Mouse (Mus musculus) heart, adult 2 months (tissue): ENCODE data around the gene Krtdap. TPM values are rescaled to one million over a fixed set of nuclear protein-coding genes. Genes with fewer than 3 reads are reported as not detected.
"Not testable (repeated sequence)": the region's sequence is repeated elsewhere in the genome, so short reads cannot be mapped to it uniquely, and the experiment has no call there.

Source experiments
- DNase-seq, 2 experiments: peaks; one replicate each; pipeline ENCODE4 v3.0.0; 2021
- H3K27ac ChIP-seq: fragments of 200-600 bp; 2 replicates; pipeline ENCODE4 v1.8.1; 2022
- H3K27me3 ChIP-seq: fragments of 200-500 bp; 2 replicates; pipeline ENCODE4 v1.6.1; 2012; ENCODE audit warnings: mild to moderate bottlenecking, low read length, inconsistent platforms, mixed read lengths; ENCODE audit not compliant: control insufficient read depth, insufficient read depth
- H3K36me3 ChIP-seq: fragments of 200-500 bp; 2 replicates; pipeline ENCODE4 v1.6.1; 2012; ENCODE audit warnings: low read length, inconsistent platforms; ENCODE audit not compliant: control insufficient read depth, insufficient read depth
- H3K4me1 ChIP-seq: fragments of 200-500 bp; 2 replicates; pipeline ENCODE4 v1.6.1; 2011; ENCODE audit warnings: low read length; ENCODE audit not compliant: control insufficient read depth, insufficient read depth
- H3K4me3 ChIP-seq: fragments of 200-600 bp; 2 replicates; pipeline ENCODE4 v1.8.1; 2022
- H3K79me2 ChIP-seq: fragments of 200-500 bp; replicated peaks from 2 replicates; pipeline ENCODE4 v1.6.1; 2012; ENCODE audit warnings: mild to moderate bottlenecking, inconsistent platforms, low read length, moderate library complexity, mixed read lengths; ENCODE audit not compliant: control insufficient read depth, insufficient read depth
- H3K9ac ChIP-seq: fragments of 200-500 bp; 2 replicates; pipeline ENCODE4 v1.6.1; 2012; ENCODE audit warnings: low read depth, mild to moderate bottlenecking, control low read depth, inconsistent platforms, low read length, mixed read lengths
- CTCF ChIP-seq: fragments of 200-600 bp; IDR thresholded peaks from 2 replicates; pipeline ENCODE4 v1.8.1; 2022; ENCODE audit warnings: antibody characterized with exemption, mild to moderate bottlenecking, moderate library complexity
- EP300 ChIP-seq: fragments of 200-500 bp; IDR thresholded peaks from 2 replicates; pipeline ENCODE4 v1.6.1; 2011; ENCODE audit warnings: low read depth, low read length, control low read depth; ENCODE audit not compliant: insufficient read depth
- POLR2A ChIP-seq: fragments of 200-500 bp; IDR thresholded peaks from 2 replicates; pipeline ENCODE4 v1.6.1; 2011; ENCODE audit warnings: mild to moderate bottlenecking, low read depth, low read length, control low read depth; ENCODE audit not compliant: insufficient read depth
- WGBS: fragments of 180-500 bp; shearing (Covaris S2); methylation state at CpG from one replicate; pipeline ENCODE4 v1.1.7; 2018; 5-methylcytosine and 5-hydroxymethylcytosine counted together
- intact Hi-C: fragments of 180-260 bp; cut with DNase I; formaldehyde crosslinking; loops from one replicate; pipeline ENCODE4 v1.15.1; 2025
- polyA plus RNA-seq: library from polyadenylated mRNA; depleted of rRNA; stranded (reverse); fragments of >200 nt; gene quantifications from 2 replicates; pipeline ENCODE4 v1.2.3, GENCODE M21; 2012
- total RNA-seq, 2 experiments: library from RNA; stranded (reverse); gene quantifications; 2 replicates each; pipeline ENCODE4 v1.2.3; 2021

Gene Krtdap
- total and polyA plus RNA-seq, 3 experiments, result not detected

GRCm38 (mm10) chr7:30824306-30824705 lies 36.6 kb downstream of the Krtdap start:
- no peak overlapping the region for H3K9ac ChIP-seq
- H3K79me2 ChIP-seq, result no peaks in the 10 kb centered on the region
- intact Hi-C loops, result no loop called here
- WGBS, result 85% methylated on average over 3 of the region's 3 CpGs
- no peaks in the 10 kb centered on the region; the same call in 1 of the 2 replicates for H3K27me3 ChIP-seq
- no peak overlapping the region for H3K4me3 ChIP-seq
- no peak for DNase-seq
- TF ChIP-seq EP300 (no peak), CTCF (no peak), POLR2A (no peak)
- no peak overlapping the region for H3K27ac ChIP-seq
- no peaks in the 10 kb centered on the region for H3K4me1 ChIP-seq
- no peaks in the 10 kb centered on the region for H3K36me3 ChIP-seq

- no peak overlapping the region for H3K27ac ChIP-seq
- H3K9ac ChIP-seq, result no peak overlapping the region
- intact Hi-C loops, result no loop called here
- WGBS, result 82% methylated on average over 10 of the region's 10 CpGs
- no peak for TF ChIP-seq CTCF
- no peak for TF ChIP-seq POLR2A
- no peak for TF ChIP-seq EP300
- no peaks in the 10 kb centered on the region for H3K36me3 ChIP-seq
- H3K27me3 ChIP-seq, result no peaks in the 10 kb centered on the region; the same call in 1 of the 2 replicates
- H3K4me3 ChIP-seq, result no peak overlapping the region
- no peaks in the 10 kb centered on the region for H3K4me1 ChIP-seq
- no peaks in the 10 kb centered on the region for H3K79me2 ChIP-seq
- DNase-seq, result no peak
Observed at GRCm38 (mm10) chr7:30826660-30827059, 39.0 kb downstream of the Krtdap start.

GRCm38 (mm10) chr7:30828871-30829270 lies 41.2 kb downstream of the Krtdap start:
- H3K4me1 ChIP-seq, H3K27me3 ChIP-seq, H3K4me3 ChIP-seq, intact Hi-C loops, H3K27ac ChIP-seq, DNase-seq, H3K79me2 ChIP-seq, H3K36me3 ChIP-seq, H3K9ac ChIP-seq: not testable (repeated sequence)

- Histone ChIP-seq H3K4me3 (no peak overlapping the region), H3K9ac (no peak overlapping the region), H3K4me1 (no peaks in the 10 kb centered on the region), H3K27me3 (no peaks in the 10 kb centered on the region), H3K36me3 (no peaks in the 10 kb centered on the region), H3K79me2 (no peaks in the 10 kb centered on the region), H3K27ac (no peak overlapping the region)
- intact Hi-C loops, result no loop called here
- 64% methylated on average over 3 of the region's 3 CpGs for WGBS
- no peak for DNase-seq
- no peak for TF ChIP-seq CTCF
- TF ChIP-seq EP300, result no peak
- no peak for TF ChIP-seq POLR2A
Observed at GRCm38 (mm10) chr7:30829428-30829827, 41.7 kb downstream of the Krtdap start.

- H3K4me1 ChIP-seq, result no peaks in the 10 kb centered on the region
- H3K27ac ChIP-seq, result no peak overlapping the region
- H3K27me3 ChIP-seq, result no peaks in the 10 kb centered on the region
- intact Hi-C loops, result no loop called here
- DNase-seq, result no peak
- H3K79me2 ChIP-seq, result no peaks in the 10 kb centered on the region
- no peak for TF ChIP-seq POLR2A
- TF ChIP-seq EP300, result no peak
- TF ChIP-seq CTCF, result no peak
- H3K36me3 ChIP-seq, result no peaks in the 10 kb centered on the region
- no peak overlapping the region for H3K4me3 ChIP-seq
- WGBS, result 48% methylated on average over 17 of the region's 17 CpGs
- no peak overlapping the region for H3K9ac ChIP-seq
Observed at GRCm38 (mm10) chr7:30832261-30832660, 44.6 kb downstream of the Krtdap start.

- H3K4me3 ChIP-seq, DNase-seq, H3K9ac ChIP-seq, intact Hi-C loops, H3K36me3 ChIP-seq, H3K27ac ChIP-seq, H3K4me1 ChIP-seq, H3K79me2 ChIP-seq, H3K27me3 ChIP-seq: not testable (repeated sequence)
- WGBS, result 19% methylated on average over 7 of the region's 11 CpGs
Observed at GRCm38 (mm10) chr7:30832684-30833083, 45.0 kb downstream of the Krtdap start.

- DNase-seq, result no peak
- 0 out of 2 replicates have a peak, but pooled peaks cover 1% of the 10 kb centered on the region for H3K27me3 ChIP-seq
- no peaks in the 10 kb centered on the region for H3K4me1 ChIP-seq
- no peak overlapping the region for H3K27ac ChIP-seq
- H3K79me2 ChIP-seq, result no peaks in the 10 kb centered on the region
- H3K36me3 ChIP-seq, result no peaks in the 10 kb centered on the region
- intact Hi-C loops, result no loop called here
- no peak overlapping the region for H3K4me3 ChIP-seq
- TF ChIP-seq EP300, result no peak
- TF ChIP-seq CTCF, result no peak
- TF ChIP-seq POLR2A, result no peak
- H3K9ac ChIP-seq, result no peak overlapping the region
Observed at GRCm38 (mm10) chr7:30837277-30837676, 49.6 kb downstream of the Krtdap start.
